Mouse (Mus musculus) splenic B cell, adult 2 months (primary cell): ENCODE results near the gene Nr1i3.
"Not testable (repeated sequence)": the region's sequence is repeated elsewhere in the genome, so short reads cannot be mapped to it uniquely, and the experiment has no call there.

Experiments used
- DNase-seq: peaks from one replicate; pipeline ENCODE4 v3.0.0-alpha.2; 2011; ENCODE audit warnings: low read depth, low spot score
- H3K27me3 ChIP-seq: 2 replicates; pipeline ENCODE4 v1.6.1; 2012; ENCODE audit warnings: mild to moderate bottlenecking, low read length, moderate library complexity, mixed read lengths; ENCODE audit not compliant: control insufficient read depth, poor library complexity, insufficient read depth, severe bottlenecking
- H3K36me3 ChIP-seq: 2 replicates; pipeline ENCODE4 v1.6.1; 2012; ENCODE audit warnings: mild to moderate bottlenecking, low read length, moderate library complexity, mixed read lengths; ENCODE audit not compliant: control insufficient read depth, poor library complexity, insufficient read depth, severe bottlenecking

Nr1i3 gene

GRCm38 (mm10) chr1:171232800-171233730 lies 19.3 kb downstream of the Nr1i3 start:
- H3K27me3 ChIP-seq, result no peaks in the 10 kb centered on the region
- DNase-seq, result no peak
- H3K36me3 ChIP-seq, result peaks cover 4% of the 10 kb centered on the region

DNA sequence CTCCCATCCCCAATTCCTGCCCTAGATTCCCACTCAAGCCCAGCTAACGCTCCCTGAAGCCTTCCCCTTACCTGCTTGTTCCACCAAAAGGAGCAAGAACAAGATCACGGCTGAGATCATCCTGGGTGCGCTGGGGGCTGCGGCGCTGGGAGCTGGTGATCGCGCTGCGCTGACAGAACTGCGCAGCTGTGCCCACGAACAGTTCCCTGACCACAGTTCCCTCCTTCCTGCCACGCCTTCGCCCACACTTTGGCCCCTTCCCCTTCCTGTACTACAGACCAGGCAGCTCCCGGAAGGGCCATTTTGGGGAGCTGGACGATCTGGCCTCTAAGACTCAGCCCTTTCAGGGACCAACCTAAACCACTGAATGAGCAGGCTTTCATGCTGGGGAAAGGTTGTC lies 20.4 kb downstream of the Nr1i3 start, which contains the start of gene Fcer1g:
Gene Fcer1g, minus strand, starts transcription at position 240 of the 400 bp plus-strand sequence.
- DNase-seq, result no peak
- Histone ChIP-seq H3K27me3 (no peaks in the 10 kb centered on the region), H3K36me3 (peaks cover 6% of the 10 kb centered on the region)

GRCm38 (mm10) chr1:171234538-171234937 lies 20.8 kb downstream of the Nr1i3 start:
- no peak for DNase-seq
- Histone ChIP-seq H3K36me3 (peaks cover 6% of the 10 kb centered on the region), H3K27me3 (no peaks in the 10 kb centered on the region)

DNA sequence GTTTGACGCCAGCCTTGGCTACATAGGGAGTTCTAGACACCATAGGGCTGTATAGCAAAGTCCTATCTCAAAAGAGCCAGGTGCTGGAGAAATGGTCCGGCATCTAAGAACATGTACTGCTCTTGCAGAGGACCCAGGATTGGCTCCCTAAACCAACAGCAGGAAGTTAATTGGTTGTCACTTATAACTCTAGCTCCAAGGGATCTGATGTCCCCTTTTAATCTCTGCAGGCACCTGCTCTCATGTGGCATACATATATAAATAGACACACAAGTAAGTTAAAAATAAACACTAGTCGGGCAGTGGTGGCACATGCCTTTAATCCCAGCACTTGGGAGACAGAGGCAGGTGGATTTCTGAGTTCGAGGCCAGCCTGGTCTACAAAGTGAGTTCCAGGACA lies 22.0 kb downstream of the Nr1i3 start:
- H3K36me3 ChIP-seq, result peaks cover 6% of the 10 kb centered on the region
- H3K27me3 ChIP-seq, result no peaks in the 10 kb centered on the region
- no peak for DNase-seq

- Histone ChIP-seq H3K36me3 (peaks cover 8% of the 10 kb centered on the region), H3K27me3 (no peaks in the 10 kb centered on the region)
- no peak for DNase-seq
Observed at GRCm38 (mm10) chr1:171237438-171237837, 23.7 kb downstream of the Nr1i3 start.

DNA sequence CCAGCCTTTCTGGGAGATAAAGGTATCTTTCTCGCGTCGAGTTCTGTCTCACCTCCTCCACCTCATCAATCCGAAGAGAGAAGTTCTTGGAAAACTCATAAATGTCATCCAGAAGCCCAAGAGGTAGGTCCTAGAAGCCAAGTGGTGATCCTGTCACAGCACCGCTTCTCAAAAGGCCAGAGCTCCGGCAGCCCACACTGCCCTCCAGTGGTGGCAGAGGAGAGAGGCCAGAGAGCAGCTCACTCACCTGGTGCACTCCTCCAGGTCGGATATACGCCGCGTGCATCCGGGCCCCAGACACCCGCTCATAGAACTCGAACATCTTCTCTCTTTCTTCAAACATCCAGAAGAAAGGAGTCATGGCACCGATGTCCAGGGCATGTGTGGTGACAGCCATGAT lies 24.7 kb downstream of the Nr1i3 start:
- H3K36me3 ChIP-seq, result peaks cover 8% of the 10 kb centered on the region
- peak; percentile 75 for DNase-seq

GRCm38 (mm10) chr1:171239992-171240744 lies 26.4 kb downstream of the Nr1i3 start:
- DNase-seq, result no peak
- H3K27me3 ChIP-seq, result no peaks in the 10 kb centered on the region
- H3K36me3 ChIP-seq, result peaks cover 8% of the 10 kb centered on the region

More for the DNA sequence above, 24.7 kb downstream of the Nr1i3 start:
- no peaks in the 10 kb centered on the region for H3K27me3 ChIP-seq

DNA sequence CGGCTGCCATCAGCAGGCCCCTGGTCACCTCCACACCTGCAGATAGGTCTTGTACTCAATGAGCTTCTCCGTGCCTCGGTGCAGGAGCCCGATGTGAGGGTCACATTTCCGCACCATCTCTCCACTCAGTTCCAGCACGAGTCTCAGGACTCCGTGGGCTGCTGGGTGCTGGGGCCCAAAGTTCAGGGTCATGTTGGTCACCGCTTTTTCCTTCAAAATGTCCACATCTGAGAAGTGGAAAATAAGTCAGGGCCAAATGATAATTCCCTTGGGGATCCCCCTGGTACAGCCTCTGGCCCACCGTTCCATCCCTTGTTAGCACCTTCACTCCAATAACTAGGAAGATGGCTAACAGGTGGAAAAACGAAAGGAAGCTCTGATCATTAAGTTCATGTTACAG lies 27.1 kb downstream of the Nr1i3 start:
- no peaks in the 10 kb centered on the region for H3K27me3 ChIP-seq
- DNase-seq, result no peak
- H3K36me3 ChIP-seq, result peaks cover 9% of the 10 kb centered on the region

DNA sequence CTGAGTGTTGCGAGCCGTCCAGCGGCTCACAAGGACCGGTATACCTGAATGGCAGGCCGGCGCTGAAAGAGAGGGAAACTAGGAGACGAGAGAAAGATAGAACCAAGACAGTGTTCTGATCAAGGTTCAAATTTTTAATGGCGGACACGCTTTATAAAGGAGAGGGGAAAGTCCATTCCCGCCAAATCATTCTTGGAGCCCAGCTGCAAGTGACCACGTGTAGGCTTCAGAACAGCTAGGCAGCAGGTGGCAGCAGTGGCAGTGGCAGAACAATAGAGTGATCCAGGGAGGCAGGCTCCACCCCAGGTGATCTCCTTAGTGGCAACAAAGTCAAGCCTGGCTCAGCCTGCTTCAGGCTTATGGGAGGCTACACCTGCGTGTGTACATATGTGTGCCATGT lies 28.2 kb downstream of the Nr1i3 start:
- DNase-seq, H3K27me3 ChIP-seq, H3K36me3 ChIP-seq: not testable (repeated sequence)

DNA sequence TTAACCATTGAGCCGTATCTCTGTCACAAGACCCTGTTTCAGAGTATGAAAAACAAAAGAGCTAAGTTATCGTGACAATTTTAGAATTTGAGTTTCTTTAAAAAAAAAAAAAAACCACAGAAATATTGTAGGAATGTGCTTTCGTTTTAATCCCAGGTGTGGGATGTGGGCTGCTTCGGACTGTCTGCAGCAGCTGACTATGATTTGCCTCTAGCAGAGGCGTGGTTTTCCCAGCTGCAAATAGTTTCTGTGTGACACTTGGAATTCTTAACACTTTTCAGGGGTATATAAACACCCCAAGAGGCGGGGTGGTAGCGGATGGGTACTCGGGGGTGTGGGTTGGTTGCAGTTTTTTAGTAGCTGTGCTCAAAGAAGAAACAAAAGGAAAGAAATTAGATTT lies 31.6 kb downstream of the Nr1i3 start:
- Histone ChIP-seq H3K36me3 (peaks cover 3% of the 10 kb centered on the region), H3K27me3 (no peaks in the 10 kb centered on the region)
- no peak for DNase-seq

DNA sequence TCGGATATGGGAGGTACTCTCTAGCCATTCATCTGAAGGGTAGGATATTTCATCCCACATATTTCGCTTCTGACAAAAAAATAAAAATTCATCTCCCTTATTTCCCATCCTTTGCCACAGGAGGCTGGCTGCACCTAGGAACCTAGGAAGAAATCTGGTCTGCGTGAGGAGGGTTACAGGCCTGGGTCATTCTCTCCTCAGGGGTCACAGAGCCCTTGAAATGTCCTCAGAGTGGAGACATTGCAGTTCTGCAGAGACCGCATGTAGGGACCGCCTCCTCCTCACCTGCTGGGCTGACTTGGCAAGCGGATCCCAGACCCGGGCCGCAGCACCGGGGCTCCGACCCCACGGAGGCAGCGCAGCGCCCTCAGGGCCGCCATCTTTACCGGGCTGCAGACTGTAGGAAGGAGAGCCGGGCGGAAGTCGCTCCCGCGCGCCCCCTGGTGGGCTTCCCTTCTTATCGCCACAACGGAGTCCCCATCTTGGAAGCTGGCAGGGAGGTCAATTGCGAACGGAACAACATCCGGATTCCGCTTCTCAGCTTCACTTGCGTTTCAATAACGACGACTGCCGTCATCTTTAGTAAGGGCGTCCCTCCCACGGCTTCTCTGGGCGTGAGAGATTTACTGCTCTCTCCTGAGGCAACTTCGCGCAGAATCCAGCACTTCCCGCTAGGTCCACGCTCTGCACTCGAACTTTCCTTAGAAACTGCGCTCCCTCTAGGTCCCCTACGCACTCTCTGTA lies 33.1 kb downstream of the Nr1i3 start:
- H3K36me3 ChIP-seq, result peaks cover 2% of the 10 kb centered on the region; the same call in 1 of the 2 replicates
- peak; percentile 98 for DNase-seq
- no peaks in the 10 kb centered on the region for H3K27me3 ChIP-seq

DNA sequence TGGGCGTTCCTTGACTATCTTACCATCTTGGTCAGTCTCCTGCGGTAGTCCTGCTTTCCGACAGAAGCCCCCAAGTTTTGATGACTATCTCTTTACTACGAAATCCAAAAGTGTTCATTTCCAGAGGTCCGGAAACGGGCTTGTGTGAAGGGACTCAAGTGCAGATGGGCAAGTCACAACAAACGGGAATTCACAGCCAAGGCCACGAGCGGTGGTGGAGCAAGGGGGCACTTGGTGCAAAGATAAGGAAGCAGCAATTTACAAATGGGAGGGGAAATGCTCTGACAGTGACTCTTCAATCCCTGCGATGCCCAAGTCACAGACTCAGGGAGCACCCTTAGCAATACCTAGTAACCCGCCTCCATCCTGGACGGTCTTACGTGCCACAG lies 33.7 kb downstream of the Nr1i3 start:
- H3K27me3 ChIP-seq, result no peaks in the 10 kb centered on the region
- no peak for DNase-seq
- peaks cover 2% of the 10 kb centered on the region; the same call in 1 of the 2 replicates for H3K36me3 ChIP-seq

DNA sequence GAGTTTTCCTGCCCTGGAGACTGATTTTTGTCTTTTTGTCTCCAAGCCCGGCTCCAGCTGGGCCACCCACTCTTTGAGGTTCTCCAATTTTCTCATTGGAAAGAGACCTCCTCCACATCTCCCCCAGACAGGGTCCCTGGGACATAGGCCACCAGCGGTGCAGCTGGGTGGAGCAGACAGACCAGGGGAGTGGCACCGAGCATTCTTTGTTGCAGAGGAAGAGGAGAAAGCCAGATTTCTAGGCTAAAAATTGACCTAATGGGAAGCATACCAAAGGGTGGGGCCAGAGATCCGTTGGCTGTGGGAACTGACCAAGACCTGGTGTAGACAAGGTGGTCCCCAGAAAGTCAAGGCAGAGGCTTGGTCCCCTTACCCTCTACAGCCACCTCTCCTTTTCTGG lies 34.1 kb downstream of the Nr1i3 start:
- Histone ChIP-seq H3K27me3 (no peaks in the 10 kb centered on the region), H3K36me3 (peaks cover 2% of the 10 kb centered on the region; the same call in 1 of the 2 replicates)
- DNase-seq, result no peak

DNA sequence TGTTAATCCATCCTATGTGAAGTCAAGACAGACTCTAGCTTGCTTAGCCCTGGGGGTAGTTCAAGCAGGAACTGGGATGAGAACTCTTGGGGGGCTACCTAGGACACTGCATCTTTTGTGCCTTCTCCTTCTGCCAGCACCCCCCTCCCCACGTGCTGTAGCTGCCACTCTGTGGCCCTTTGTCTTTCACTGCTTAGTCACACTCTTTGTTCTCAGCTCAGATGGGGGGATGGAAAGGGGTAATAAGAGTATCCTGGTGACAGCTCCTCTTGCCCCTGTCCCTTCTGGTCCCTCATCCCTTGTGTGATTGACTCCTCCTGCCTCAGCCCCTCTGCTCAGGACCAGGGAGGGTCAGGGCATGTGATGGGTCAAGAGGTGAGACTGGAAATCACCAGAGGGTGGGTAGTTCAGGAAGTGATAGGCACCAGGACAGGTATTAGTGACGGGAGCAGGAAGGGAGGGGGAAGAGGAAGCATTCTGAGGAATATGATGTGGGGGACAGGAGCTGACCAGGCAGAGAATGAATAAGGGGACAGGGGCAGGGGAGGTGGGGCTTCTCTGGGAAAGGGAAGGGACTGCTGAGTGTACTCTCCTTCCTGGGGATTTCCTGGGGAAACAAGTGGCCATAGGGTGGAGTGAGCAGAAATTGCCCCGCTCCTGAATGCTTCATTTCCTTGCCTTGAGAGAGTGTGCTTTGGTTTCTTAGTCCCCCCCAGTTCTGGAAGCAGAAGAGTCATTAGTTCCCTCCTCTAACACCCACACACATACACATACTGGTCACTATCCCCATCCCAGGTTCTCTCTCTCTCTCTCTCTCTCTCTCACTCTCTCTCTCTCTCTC lies 34.8 kb downstream of the Nr1i3 start:
- H3K27me3 ChIP-seq, result no peaks in the 10 kb centered on the region
- no peak for DNase-seq
- 0 out of 2 replicates have a peak, but pooled peaks cover 2% of the 10 kb centered on the region for H3K36me3 ChIP-seq
